Mouse (Mus musculus) heart, embryonic 13.5 days (tissue): Measurements from ENCODE around the gene Fbxl18. TPM values are rescaled to one million over a fixed set of nuclear protein-coding genes. Genes with fewer than 3 reads are reported as not detected.

ENCODE experiments used
- ATAC-seq: fragments of 200-750 bp; cut with Nextera tagmentation; 2 replicates; pipeline ENCODE4 v1.8.0; 2017; ENCODE audit warnings: moderate TSS enrichment; ENCODE audit not compliant: insufficient number of reproducible peaks, low FRiP score, low TSS enrichment; ENCODE audit errors: extremely low read depth
- H3K27ac ChIP-seq: fragments of 300-500 bp; sonication (generic); replicated peaks from 2 replicates; pipeline ENCODE4 v1.5.1; 2015; ENCODE audit warnings: moderate library complexity, mild to moderate bottlenecking, inconsistent platforms
- H3K27me3 ChIP-seq: fragments of 300-500 bp; sonication (generic); replicated peaks from 2 replicates; pipeline ENCODE4 v1.6.1; 2015; ENCODE audit warnings: mild to moderate bottlenecking, inconsistent platforms
- H3K36me3 ChIP-seq: fragments of 300-500 bp; sonication (generic); 2 replicates; pipeline ENCODE4 v1.6.1; 2015; ENCODE audit warnings: mild to moderate bottlenecking, inconsistent platforms
- H3K4me1 ChIP-seq: fragments of 300-500 bp; sonication (generic); 2 replicates; pipeline ENCODE4 v1.6.1; 2015; ENCODE audit warnings: inconsistent platforms
- H3K4me2 ChIP-seq: fragments of 300-500 bp; sonication (generic); 2 replicates; pipeline ENCODE4 v1.6.1; 2015; ENCODE audit warnings: inconsistent platforms, mild to moderate bottlenecking, moderate library complexity
- H3K4me3 ChIP-seq: fragments of 300-500 bp; sonication (generic); 2 replicates; pipeline ENCODE4 v1.5.1; 2015; ENCODE audit warnings: moderate library complexity, mild to moderate bottlenecking, inconsistent platforms
- H3K9ac ChIP-seq: fragments of 300-500 bp; sonication (generic); 2 replicates; pipeline ENCODE4 v1.6.1; 2015; ENCODE audit warnings: inconsistent platforms, mild to moderate bottlenecking, moderate library complexity
- H3K9me3 ChIP-seq: fragments of 300-500 bp; sonication (generic); 2 replicates; pipeline ENCODE4 v1.6.1; 2016; ENCODE audit warnings: inconsistent platforms
- WGBS: fragments of 180-500 bp; shearing (Covaris S2); methylation state at CpG from one replicate; pipeline ENCODE4 v1.1.7; 2015; ENCODE audit warnings: mixed read lengths; 5-methylcytosine and 5-hydroxymethylcytosine counted together
- polyA plus RNA-seq: library from polyadenylated mRNA; unstranded; fragments of >200 nt; fragmentation: Nextera tagmentation; extraction: Ambion mirVana; gene quantifications from 2 replicates; pipeline ENCODE4 v1.2.1, GENCODE M21; 2015

The Fbxl18 gene
- polyA plus RNA-seq, 1 experiment from 2014 or later, result 8.7 TPM

DNA sequence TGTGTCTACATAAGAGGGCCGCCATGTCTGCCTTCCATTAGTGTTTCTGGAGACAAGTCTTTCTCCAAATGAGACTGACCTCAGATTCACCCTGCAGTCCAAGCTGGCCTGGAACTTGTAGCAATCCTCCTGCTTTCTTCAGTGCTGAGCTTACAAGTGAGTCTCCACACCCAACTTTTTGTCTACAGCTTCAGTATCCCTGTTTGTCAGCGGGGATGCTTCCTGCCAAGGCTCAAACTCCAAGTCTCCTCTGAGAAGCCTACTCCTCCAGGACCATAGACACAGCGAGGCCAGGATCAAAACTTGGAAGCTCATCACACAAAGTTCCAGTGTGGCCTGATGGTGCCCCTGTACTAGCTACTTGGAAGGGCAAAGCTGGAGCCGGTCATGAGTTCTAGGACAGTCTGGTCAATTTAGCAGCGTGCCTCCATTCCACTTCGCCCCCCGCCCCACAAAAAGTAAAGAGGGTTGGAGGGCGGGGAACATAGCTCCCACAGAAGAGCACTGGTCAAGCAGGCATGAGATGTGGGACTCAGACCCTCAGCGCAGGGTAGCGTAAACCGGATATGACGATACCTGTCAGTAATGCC, 32.2 kb upstream of the Fbxl18 start:
- no peaks in the 10 kb centered on the region for H3K27me3 ChIP-seq
- WGBS, result 91% methylated on average over 12 of the region's 12 CpGs
- peaks cover 63% of the 10 kb centered on the region for H3K4me1 ChIP-seq
- H3K4me3 ChIP-seq, result no peak overlapping the region
- no peaks in the 10 kb centered on the region for H3K36me3 ChIP-seq
- peak overlapping the region; percentile 37; the same call in 1 of the 2 replicates for H3K4me2 ChIP-seq
- H3K9ac ChIP-seq, result no peak overlapping the region
- ATAC-seq, result no peak
- H3K27ac ChIP-seq, result peak overlapping the region; percentile 84
- H3K9me3 ChIP-seq, result no peaks in the 10 kb centered on the region

- WGBS, result 24% methylated on average over 3 of the region's 3 CpGs
- peak overlapping the region; percentile 37 for H3K4me2 ChIP-seq
- H3K4me1 ChIP-seq, result peaks cover 61% of the 10 kb centered on the region
- no peaks in the 10 kb centered on the region for H3K27me3 ChIP-seq
- peak overlapping the region; percentile 5; the same call in 1 of the 2 replicates for H3K4me3 ChIP-seq
- H3K36me3 ChIP-seq, result no peaks in the 10 kb centered on the region
- H3K9ac ChIP-seq, result peak overlapping the region; percentile 66
- H3K27ac ChIP-seq, result peak overlapping the region; percentile 84
- no peak for ATAC-seq
- no peaks in the 10 kb centered on the region for H3K9me3 ChIP-seq
These were observed 31.7 kb upstream of the Fbxl18 start for GRCm38 (mm10) chr5:142926940-142927228.

GRCm38 (mm10) chr5:142926204-142926939, 31.2 kb upstream of the Fbxl18 start:
- ATAC-seq, result peak; percentile 47; the same call in 1 of the 2 replicates

GRCm38 (mm10) chr5:142924336-142924959, 29.2 kb upstream of the Fbxl18 start:
- Histone ChIP-seq H3K4me2 (no peak overlapping the region), H3K27ac (no peak overlapping the region), H3K9ac (no peak overlapping the region), H3K4me1 (peaks cover 60% of the 10 kb centered on the region), H3K27me3 (no peaks in the 10 kb centered on the region), H3K9me3 (no peaks in the 10 kb centered on the region), H3K4me3 (no peak overlapping the region), H3K36me3 (no peaks in the 10 kb centered on the region)
- no peak for ATAC-seq
- WGBS, result 60% methylated on average over 12 of the region's 12 CpGs

More at GRCm38 (mm10) chr5:142926204-142926939, 31.2 kb upstream of the Fbxl18 start:
- Histone ChIP-seq H3K9ac (peak overlapping the region; percentile 66), H3K27ac (peak overlapping the region; percentile 84), H3K9me3 (no peaks in the 10 kb centered on the region), H3K4me3 (peak overlapping the region; percentile 5; the same call in 1 of the 2 replicates), H3K4me1 (peaks cover 61% of the 10 kb centered on the region), H3K27me3 (no peaks in the 10 kb centered on the region), H3K36me3 (no peaks in the 10 kb centered on the region), H3K4me2 (peak overlapping the region; percentile 37)
- 2% methylated on average over 13 of the region's 13 CpGs for WGBS

DNA sequence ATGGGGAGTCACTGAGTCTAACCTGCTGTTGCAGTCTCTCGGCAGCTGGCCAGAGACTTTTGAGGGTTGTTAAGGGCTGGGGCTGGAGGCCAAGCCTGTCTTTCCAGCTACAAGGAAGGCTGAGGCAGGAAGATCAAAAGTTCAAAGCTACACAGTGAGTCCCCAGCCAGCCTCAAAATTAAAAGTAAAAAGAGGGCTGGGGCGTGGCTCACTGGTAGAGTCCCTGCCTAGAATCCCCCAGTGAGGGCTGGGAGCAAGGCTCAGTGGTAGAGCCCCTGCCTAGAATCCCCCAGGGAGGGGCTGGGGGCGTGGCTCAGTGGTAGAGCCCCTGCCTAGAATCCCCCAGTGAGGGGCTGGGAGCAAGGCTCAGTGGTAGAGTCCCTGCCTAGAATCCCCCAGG, 28.6 kb upstream of the Fbxl18 start:
- H3K27ac ChIP-seq, result no peak overlapping the region
- 75% methylated on average over 3 of the region's 3 CpGs for WGBS
- H3K4me2 ChIP-seq, result no peak overlapping the region
- H3K36me3 ChIP-seq, result no peaks in the 10 kb centered on the region
- H3K9me3 ChIP-seq, result no peaks in the 10 kb centered on the region
- H3K9ac ChIP-seq, result no peak overlapping the region
- H3K4me1 ChIP-seq, result peaks cover 58% of the 10 kb centered on the region
- no peak overlapping the region for H3K4me3 ChIP-seq
- H3K27me3 ChIP-seq, result no peaks in the 10 kb centered on the region
- no peak for ATAC-seq

DNA sequence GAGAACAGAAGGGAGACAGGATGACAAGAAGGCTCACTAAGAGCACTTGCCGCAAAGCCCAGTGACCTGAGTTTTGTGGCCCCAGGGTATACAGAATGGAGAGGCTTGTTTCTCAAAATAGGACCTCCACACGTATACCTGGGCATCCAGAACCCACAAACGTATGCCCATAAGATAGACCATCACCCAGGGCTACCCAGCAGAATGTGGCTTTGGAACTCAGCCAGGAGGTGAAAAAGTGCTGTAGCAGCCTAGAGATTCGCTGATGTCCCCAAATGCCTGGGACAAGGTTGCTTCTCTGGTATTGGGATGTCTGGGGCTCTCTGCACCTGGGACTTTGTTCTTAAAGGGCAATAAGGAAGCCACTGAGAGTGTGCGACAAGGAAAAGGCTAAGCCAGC, 27.0 kb upstream of the Fbxl18 start:
- H3K27me3 ChIP-seq, result no peaks in the 10 kb centered on the region
- no peak for ATAC-seq

DNA sequence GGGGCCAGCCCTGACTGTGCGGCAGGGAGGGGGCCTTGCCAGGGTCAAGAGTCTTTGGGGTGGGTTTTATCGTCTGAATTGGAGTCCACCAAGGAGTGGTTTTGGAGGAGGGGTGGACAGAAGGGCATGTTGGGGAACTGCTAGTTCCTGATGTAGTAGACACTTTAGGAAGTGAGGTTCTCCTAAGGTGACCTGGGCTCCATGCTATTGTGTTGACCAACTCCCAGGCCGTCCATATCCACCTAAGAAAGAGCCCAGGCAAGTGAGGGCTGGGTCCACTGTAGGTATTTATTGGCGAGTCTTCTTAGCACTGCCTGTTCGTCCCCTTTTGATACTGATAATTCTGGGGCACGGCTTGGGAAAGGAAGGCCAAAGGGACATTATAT, 25.8 kb upstream of the Fbxl18 start:
- peak; percentile 10; the same call in 1 of the 2 replicates for ATAC-seq
- Histone ChIP-seq H3K4me3 (no peak overlapping the region), H3K36me3 (no peaks in the 10 kb centered on the region), H3K9me3 (no peaks in the 10 kb centered on the region), H3K9ac (peak overlapping the region; percentile 48), H3K27ac (peak overlapping the region; percentile 79), H3K4me2 (peak overlapping the region; percentile 40), H3K27me3 (no peaks in the 10 kb centered on the region), H3K4me1 (peaks cover 32% of the 10 kb centered on the region)
- 37% methylated on average over 6 of the region's 6 CpGs for WGBS

More for the DNA sequence above, 27.0 kb upstream of the Fbxl18 start:
- Histone ChIP-seq H3K4me2 (no peak overlapping the region), H3K27ac (no peak overlapping the region), H3K4me3 (no peak overlapping the region), H3K9me3 (no peaks in the 10 kb centered on the region), H3K9ac (no peak overlapping the region), H3K4me1 (peaks cover 43% of the 10 kb centered on the region), H3K36me3 (no peaks in the 10 kb centered on the region)
- 81% methylated on average over 5 of the region's 5 CpGs for WGBS

DNA sequence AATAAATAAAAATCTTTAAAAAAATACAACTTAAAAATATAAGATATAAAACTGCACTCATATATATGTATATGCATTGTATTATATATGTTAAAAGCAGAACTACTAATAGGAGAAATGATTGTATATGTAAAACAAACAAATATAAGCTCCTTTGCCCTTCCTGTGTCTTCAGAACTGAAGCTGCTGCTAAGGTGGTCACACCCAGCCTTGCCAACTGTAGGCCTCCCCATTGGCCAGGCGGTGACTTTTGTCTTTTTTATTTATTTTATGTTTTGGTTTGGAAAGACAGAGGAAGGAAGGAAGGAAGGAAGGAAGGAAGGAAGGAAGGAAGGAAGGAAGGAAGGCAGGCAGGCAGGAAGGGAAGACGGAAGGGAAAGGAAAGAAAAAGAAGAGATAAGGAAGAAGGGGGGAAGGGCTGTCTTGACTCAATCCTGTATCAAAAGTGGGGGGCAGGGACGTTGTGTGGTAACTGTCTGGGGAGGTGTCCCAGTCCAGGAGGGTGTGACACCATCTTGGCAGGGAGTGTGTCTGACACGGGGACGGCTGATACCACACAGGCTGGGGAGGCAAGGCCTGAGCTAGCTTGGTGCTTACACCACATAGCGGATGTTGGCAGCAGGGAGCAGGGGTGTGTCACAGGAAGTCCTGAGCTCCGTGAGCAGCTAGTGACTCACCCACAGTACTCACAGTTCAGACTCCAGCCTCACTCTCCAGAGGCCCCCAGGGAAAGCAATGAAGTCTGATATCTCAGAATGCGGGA, 25.3 kb upstream of the Fbxl18 start:
- ATAC-seq, result peak; percentile 84
- 26% methylated on average over 8 of the region's 8 CpGs for WGBS
- Histone ChIP-seq H3K27ac (peak overlapping the region; percentile 79), H3K4me2 (peak overlapping the region; percentile 40), H3K27me3 (no peaks in the 10 kb centered on the region), H3K36me3 (no peaks in the 10 kb centered on the region), H3K4me1 (peaks cover 26% of the 10 kb centered on the region), H3K9ac (peak overlapping the region; percentile 48), H3K4me3 (no peak overlapping the region), H3K9me3 (no peaks in the 10 kb centered on the region)

DNA sequence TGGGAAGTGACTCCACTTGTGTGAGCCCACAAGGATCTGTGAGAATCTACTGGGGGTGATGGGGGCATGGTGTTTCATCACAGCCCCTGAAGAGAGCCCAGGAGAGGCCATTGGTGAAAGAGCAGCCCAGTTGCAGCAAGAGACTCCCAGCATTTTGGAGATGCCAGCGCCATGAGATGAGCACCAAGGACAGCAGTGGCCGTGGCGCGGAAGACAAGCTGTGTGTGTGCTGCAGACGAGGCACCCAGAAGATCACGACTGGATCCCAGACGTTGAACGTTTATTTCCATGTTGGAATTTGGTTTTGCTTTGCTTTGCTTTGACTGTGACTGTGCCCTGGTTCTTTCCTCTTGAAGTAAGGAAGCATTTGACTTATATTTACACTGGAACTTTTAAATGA, 22.2 kb upstream of the Fbxl18 start:
- Histone ChIP-seq H3K9me3 (no peaks in the 10 kb centered on the region), H3K27ac (no peak overlapping the region), H3K36me3 (no peaks in the 10 kb centered on the region), H3K4me3 (no peak overlapping the region), H3K27me3 (no peaks in the 10 kb centered on the region), H3K4me1 (peaks cover 15% of the 10 kb centered on the region), H3K4me2 (no peak overlapping the region), H3K9ac (no peak overlapping the region)
- 87% methylated on average over 8 of the region's 8 CpGs for WGBS
- ATAC-seq, result no peak

GRCm38 (mm10) chr5:142916593-142916992, 21.4 kb upstream of the Fbxl18 start:
- H3K9me3 ChIP-seq, result no peaks in the 10 kb centered on the region
- no peak overlapping the region for H3K9ac ChIP-seq
- no peak overlapping the region for H3K4me2 ChIP-seq
- H3K27ac ChIP-seq, result no peak overlapping the region
- H3K4me3 ChIP-seq, result no peak overlapping the region
- H3K4me1 ChIP-seq, result peaks cover 12% of the 10 kb centered on the region
- no peaks in the 10 kb centered on the region for H3K27me3 ChIP-seq
- H3K36me3 ChIP-seq, result no peaks in the 10 kb centered on the region
- no peak for ATAC-seq
- 59% methylated on average over 7 of the region's 7 CpGs for WGBS

- Histone ChIP-seq H3K9me3 (no peaks in the 10 kb centered on the region), H3K27ac (no peak overlapping the region)
These were observed 20.0 kb upstream of the Fbxl18 start for GRCm38 (mm10) chr5:142915231-142915630.

More at GRCm38 (mm10) chr5:142915231-142915630, 20.0 kb upstream of the Fbxl18 start:
- ATAC-seq, result no peak
- Histone ChIP-seq H3K9ac (no peak overlapping the region), H3K27me3 (no peaks in the 10 kb centered on the region), H3K36me3 (no peaks in the 10 kb centered on the region), H3K4me2 (no peak overlapping the region), H3K4me3 (no peak overlapping the region), H3K4me1 (peaks cover 4% of the 10 kb centered on the region)
- WGBS, result 71% methylated on average over 11 of the region's 11 CpGs
